Mouse (Mus musculus): ENCODE measurements at regions not wholly inside any gene's neighbourhood (a gene's known extent, or its start where the extent isn't known, plus 50 kb on each side); places are given as distances from the start of the nearest gene placed in this dataset.
"Not testable (repeated sequence)": the region's sequence is repeated elsewhere in the genome, so short reads cannot be mapped to it uniquely, and the experiment has no call there.

GRCm38 (mm10) chrX:19903962-19904930 is 155.1 kb upstream of the Chst7 start:
- DNase-seq = peak; percentile 58

- no peak for DNase-seq
Measured at GRCm38 (mm10) chrX:19906646-19907371, 152.6 kb upstream of the Chst7 start.

GRCm38 (mm10) chrX:19917001-19917400 is 142.4 kb upstream of the Chst7 start:
- DNase-seq = no peak

GRCm38 (mm10) chrX:19929376-19929775 is 130.0 kb upstream of the Chst7 start:
- DNase-seq = not testable (repeated sequence)

GRCm38 (mm10) chrX:19929866-19930265 is 129.5 kb upstream of the Chst7 start:
- no peak for DNase-seq

GRCm38 (mm10) chrX:19943305-19943704 is 116.1 kb upstream of the Chst7 start:
- DNase-seq = no peak
